Mouse (Mus musculus): ENCODE measurements around the gene Htr3b. TPM values are rescaled to one million over a fixed set of nuclear protein-coding genes. Genes with fewer than 3 reads are reported as not detected.
"Not testable (repeated sequence)": the region's sequence is repeated elsewhere in the genome, so short reads cannot be mapped to it uniquely, and the experiment has no call there.

Gene Htr3b
- total RNA-seq (2015) (not detected in 2 replicates), total RNA-seq (2017) (not detected in 2 replicates)

DNA sequence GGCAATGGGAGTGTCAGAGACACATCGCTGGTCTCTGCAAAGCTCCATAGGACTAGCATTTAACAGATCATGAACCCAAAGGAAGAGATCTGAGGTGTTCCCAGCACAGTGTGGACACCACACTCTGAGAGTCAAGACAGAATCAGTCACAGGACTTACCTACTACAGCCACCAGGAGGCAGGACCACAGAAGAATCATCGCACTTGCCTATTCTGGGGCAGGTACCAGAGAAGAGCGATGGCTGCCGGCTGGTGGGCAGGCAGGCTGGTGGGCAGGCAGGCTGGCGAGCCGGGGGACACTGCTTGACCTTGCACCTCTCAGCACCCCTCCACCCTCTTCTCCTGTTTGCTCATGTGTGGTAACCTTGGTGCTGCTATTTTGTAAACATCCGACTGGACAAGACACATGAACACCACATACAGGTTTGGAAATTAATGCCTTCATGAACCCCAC, at the start of gene Htr3b:
TSS of gene Htr3b (minus strand) at position 404 of the 454 bp plus-strand sequence.
- ATAC-seq (replicated peaks; ENCODE audit: poor library complexity): peak; percentile 39; the same call in 1 of the 2 replicates

GRCm38 (mm10) chr9:48999256-48999655, 34.5 kb upstream of the Htr3b start:
- no peak for ATAC-seq (replicated peaks; ENCODE audit: poor library complexity)

DNA sequence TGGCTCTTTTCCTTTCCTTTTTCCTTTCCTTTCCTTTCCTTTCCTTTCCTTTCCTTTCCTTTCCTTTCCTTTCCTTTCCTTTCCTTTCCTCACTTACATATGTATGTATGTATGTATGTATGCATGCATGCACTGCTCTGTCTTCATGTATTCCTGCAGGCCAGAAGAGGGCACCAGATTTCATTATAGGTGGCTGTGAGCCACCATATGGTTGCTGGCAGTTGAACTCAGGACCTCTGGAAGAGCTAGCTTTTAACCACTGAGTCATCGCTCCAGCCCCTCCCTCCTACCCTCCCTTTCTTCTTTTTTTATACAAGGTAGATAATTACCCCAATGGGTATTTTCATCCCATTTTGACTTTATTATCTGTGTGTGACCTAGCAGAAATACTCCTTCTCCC, 30.9 kb upstream of the Htr3b start:
- ATAC-seq (replicated peaks; ENCODE audit: poor library complexity): 0 out of 2 replicates have a peak, but pooled peaks have one; percentile 14

DNA sequence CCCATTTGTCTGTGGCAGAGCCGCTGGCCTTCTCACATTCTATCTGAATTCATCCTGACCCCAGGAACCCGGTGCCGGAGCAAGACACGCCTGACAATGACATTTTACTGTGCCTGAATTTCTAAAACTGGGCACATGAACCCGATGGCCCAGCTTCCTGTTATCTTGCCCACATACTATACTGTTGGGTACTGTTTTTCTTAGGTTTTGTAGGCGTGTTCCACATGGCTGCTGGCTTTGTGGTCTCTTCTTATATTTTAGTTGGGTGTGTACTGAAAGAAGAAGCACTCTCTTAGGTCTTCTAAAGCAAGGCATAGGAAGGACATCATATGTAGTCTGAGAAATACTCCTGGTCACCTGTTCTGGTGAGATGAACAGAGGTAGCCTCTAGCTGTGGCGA, 30.0 kb upstream of the Htr3b start:
- no peak for ATAC-seq (replicated peaks; ENCODE audit: poor library complexity)

DNA sequence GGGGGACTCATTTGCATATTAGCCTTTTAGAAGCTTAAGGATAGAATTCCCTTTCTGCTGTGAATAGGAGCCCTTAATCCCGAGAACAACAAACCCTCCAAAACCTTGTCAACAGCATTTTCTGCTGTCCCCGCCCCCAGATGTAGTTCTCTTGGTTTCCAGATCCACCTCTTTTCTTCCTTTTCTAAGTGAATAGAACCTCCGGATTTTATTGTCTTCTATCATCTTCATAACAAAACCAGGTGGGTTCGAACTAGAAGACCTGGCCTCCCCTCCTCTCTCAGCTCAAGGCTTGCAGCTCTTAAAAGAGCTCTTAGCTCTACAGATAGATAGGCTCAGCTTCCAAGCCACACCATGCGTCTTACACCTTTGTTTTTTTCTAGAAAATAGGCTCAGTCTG, 26.9 kb upstream of the Htr3b start:
- ATAC-seq (replicated peaks; ENCODE audit: poor library complexity): no peak

DNA sequence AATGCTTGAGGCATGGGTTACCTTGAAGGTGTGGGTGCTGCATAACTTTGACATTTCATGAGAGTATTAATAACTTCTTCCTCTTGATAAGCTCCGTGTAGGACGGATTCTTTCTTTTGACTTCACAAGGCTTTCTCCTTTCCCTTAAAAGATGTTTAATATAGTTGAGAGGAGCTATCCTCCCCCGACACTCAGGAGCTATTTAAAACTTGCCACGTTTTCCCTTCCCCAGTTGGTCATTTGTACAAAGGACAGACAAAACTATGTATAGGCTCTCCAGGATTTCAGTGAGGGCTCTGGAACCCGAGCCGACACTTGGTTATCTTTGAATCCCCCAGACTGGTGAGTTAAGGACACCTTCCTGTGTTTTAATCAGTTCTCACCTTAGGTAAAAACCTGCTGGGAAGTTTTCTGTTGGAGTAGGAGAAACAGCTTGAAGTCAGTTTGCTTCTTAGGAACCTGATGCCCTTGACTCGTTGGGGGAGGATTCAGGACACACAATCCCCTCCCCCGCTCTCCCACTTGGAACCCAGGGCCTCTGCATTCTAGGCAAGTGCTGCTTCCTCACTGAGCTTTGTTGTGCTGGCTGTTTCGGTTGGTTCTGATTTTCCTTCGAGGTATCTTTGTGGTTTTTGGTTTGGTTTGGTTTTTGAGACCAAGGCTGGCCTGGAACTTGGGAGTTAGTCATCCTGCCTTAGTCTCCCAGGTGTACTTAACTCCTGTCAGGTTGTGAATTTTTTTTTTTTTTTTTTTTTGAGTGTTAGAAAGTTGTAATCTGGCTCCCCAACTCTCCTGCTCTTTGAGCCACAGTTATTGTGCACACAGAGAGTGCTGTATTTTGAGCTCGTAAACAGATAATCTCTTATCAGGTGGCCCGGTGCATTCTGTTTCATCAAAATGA, 22.7 kb upstream of the Htr3b start:
- ATAC-seq (replicated peaks; ENCODE audit: poor library complexity): no peak

- ATAC-seq (replicated peaks; ENCODE audit: poor library complexity): no peak
Measured at GRCm38 (mm10) chr9:48986616-48987141, 21.9 kb upstream of the Htr3b start.

DNA sequence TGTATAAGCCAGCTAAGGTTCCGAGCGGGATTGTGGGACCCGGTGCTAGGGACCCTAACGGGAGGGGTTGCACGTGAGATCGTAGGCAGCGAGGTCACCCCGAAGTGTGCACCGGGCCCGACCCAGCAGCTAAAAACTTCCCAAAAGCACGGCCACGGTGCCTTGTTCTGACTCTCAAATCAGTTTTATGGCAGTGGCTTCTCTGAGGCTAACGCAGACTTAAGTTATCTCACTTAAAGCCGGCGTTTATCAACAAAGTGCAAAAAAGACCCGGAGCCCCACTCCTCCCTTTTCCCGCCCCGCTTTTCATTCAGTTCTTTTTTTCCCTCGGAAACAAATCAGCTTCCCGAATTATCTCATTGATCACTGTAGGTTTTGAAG, 20.9 kb upstream of the Htr3b start:
- no peak for ATAC-seq (replicated peaks; ENCODE audit: poor library complexity)

- ATAC-seq (replicated peaks; ENCODE audit: poor library complexity): peak; percentile 93
Measured at GRCm38 (mm10) chr9:48984845-48985707, 20.3 kb upstream of the Htr3b start, which contains the start of gene Usp28. Usp28 (plus strand) TSS chr9:48985375.

DNA sequence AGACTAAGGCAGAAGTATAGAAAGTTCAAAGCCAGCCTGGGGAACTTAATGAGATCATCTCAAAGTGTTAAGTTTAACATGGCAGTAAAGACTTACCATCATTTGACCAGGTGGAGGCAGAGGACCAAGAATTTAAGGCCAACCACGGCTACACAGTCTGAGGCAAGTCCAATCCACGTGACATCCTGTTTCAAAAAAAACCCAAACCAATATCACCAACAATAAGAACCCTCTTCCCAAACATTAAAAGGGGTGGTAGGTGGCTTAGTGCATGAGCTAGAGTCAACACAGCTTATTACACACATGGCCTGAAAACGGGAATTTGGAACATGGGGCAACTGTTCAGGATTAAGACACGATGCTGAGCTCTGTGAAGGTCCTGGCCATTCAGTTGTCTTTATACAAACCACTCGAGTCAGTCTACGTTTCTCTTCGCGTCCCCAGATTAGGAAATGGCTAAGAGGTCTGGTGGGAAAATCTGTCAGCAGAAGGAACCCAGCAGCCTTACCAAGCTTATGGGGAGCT, 19.6 kb upstream of the Htr3b start:
- ATAC-seq (replicated peaks; ENCODE audit: poor library complexity): peak; percentile 3

- not testable (repeated sequence) for ATAC-seq (replicated peaks; ENCODE audit: poor library complexity)
Measured at GRCm38 (mm10) chr9:48983801-48984200, 19.0 kb upstream of the Htr3b start.

GRCm38 (mm10) chr9:48981827-48982226, 17.0 kb upstream of the Htr3b start:
- no peak for ATAC-seq (replicated peaks; ENCODE audit: poor library complexity)

- ATAC-seq (replicated peaks; ENCODE audit: poor library complexity): no peak
Measured at GRCm38 (mm10) chr9:48980781-48981180, 16.0 kb upstream of the Htr3b start.

DNA sequence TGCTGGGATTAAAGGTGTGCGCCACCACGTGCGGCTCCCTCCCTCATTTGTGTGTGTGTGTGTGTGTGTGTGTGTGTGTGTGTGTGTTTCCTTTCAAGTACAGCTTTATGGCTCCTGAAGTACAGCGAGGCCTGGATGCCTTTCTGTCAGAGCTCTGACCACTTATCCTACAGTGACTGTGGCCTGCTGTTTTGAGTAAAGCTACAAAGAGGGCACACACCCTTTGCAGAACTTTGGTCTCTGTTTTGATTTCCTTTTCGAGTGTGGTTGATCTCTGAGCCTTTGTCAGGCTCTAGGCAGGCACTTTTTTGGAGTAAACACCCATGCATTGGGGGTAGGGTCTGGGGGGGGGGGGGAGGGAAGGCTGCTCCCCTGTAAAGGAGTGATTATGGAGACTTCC, 15.6 kb upstream of the Htr3b start:
- ATAC-seq (replicated peaks; ENCODE audit: poor library complexity): no peak

- no peak for ATAC-seq (replicated peaks; ENCODE audit: poor library complexity)
Measured at GRCm38 (mm10) chr9:48976661-48977355, 12.0 kb upstream of the Htr3b start.

DNA sequence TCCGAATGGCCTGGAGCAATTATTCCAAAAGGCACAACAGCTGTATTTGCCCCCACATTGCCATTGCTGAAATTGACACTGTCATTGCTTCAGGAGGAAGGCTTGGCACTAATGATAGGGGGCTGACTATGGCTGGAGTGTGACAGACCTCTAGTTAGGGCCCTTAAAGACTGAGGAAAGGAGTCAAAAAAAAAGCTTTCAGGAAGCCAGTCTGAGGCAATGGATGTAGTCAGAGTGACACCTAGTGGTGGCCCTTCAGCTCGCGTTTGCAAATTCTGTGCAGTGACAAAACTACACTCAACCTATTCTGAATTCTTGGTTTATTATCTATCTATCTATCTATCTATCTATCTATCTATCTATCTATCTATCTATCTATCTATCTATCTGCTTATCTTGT, 7.7 kb upstream of the Htr3b start:
- peak; percentile 72 for ATAC-seq (replicated peaks; ENCODE audit: poor library complexity)

DNA sequence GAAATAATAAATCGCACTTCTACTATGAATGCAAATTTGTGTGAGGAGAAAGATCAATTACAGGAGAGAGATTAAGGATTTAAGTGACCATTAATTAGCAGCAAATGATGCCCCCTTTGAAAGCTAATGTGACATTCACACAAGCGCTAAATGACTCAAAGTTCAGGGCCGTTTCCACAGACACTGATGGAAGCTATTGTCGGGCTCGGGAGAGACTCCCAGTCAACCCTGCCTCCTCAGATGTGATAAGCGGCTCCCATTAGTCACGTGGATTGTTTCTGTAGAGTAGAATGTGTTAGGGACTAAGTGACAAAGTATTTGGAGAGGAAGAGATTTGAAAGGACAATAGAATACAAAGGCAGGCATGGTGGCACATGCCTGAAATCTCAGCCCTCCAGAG, 2.7 kb downstream of the Htr3b start:
- no peak for ATAC-seq (replicated peaks; ENCODE audit: poor library complexity)

- no peak for ATAC-seq (replicated peaks; ENCODE audit: poor library complexity)
Measured at GRCm38 (mm10) chr9:48961314-48961713, 3.5 kb downstream of the Htr3b start.

DNA sequence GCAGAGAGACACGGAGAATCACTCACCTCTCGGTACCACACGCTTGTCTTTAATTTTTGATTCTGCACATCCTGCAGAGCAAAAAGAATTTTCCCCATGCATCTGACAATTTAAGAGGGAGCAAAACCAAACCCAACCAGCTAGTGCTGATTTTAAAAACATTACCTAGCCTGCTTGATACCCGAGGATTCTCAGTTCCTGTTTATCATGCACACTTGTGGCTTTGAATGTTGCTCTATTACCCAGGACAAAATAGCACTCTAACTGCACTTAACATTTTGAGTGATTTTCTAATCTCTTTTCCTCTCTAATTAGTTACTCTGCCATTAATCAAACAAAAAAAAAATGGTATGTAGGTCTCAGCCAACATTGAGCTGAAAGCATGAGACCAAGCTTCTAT, 17.2 kb downstream of the Htr3b start:
- ATAC-seq (replicated peaks; ENCODE audit: poor library complexity): no peak

DNA sequence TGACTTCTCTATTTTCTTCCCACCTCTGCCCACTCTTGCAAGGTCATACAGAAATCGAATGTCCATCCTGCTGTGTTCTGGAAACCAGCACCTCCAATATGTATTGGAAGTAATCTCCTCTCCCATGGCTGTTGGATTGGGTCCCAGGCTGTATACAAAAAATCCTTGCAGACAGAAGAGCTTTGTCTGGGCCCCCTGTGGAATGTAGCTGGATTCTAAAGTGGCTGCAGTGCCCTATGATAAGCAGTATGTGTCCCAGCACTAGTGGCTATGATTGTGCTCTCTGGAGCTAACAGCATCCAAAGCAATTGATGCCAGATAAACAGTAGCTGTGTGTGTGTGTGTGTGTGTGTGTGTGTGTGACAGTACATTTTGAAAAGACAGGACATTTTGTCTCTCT, 22.4 kb downstream of the Htr3b start:
- no peak for ATAC-seq (replicated peaks; ENCODE audit: poor library complexity)
